Mouse (Mus musculus) intestine, embryonic 16.5 days (tissue): ENCODE results near the gene Ntrk2. TPM values are rescaled to one million over a fixed set of nuclear protein-coding genes. Genes with fewer than 3 reads are reported as not detected.

Experiments
- ATAC-seq: fragments of 200-750 bp; cut with Nextera tagmentation; 2 replicates; pipeline ENCODE4 v1.8.0; 2017; ENCODE audit warnings: moderate TSS enrichment, moderate library complexity
- H3K27ac ChIP-seq: fragments of 300-500 bp; sonication (generic); 2 replicates; pipeline ENCODE4 v1.5.1; 2014; ENCODE audit warnings: mild to moderate bottlenecking, low read length
- H3K27me3 ChIP-seq: fragments of 300-500 bp; sonication (generic); replicated peaks from 2 replicates; pipeline ENCODE4 v1.6.1; 2014; ENCODE audit warnings: low read length, control low read depth, mixed read lengths; ENCODE audit not compliant: control insufficient read depth, insufficient read depth
- H3K36me3 ChIP-seq: fragments of 300-500 bp; sonication (generic); 2 replicates; pipeline ENCODE4 v1.6.1; 2014; ENCODE audit warnings: low read length, control low read depth; ENCODE audit not compliant: control insufficient read depth, insufficient read depth
- H3K4me1 ChIP-seq: fragments of 300-500 bp; sonication (generic); 2 replicates; pipeline ENCODE4 v1.6.1; 2014; ENCODE audit warnings: low read length, control low read depth, mixed read lengths; ENCODE audit not compliant: control insufficient read depth, insufficient read depth
- H3K4me2 ChIP-seq: fragments of 300-500 bp; sonication (generic); 2 replicates; pipeline ENCODE4 v1.6.1; 2014; ENCODE audit warnings: low read depth, low read length, control low read depth
- H3K4me3 ChIP-seq: fragments of 300-500 bp; sonication (generic); 2 replicates; pipeline ENCODE4 v1.5.1; 2014; ENCODE audit warnings: mild to moderate bottlenecking, low read length
- H3K9ac ChIP-seq: fragments of 300-500 bp; sonication (generic); 2 replicates; pipeline ENCODE4 v1.6.1; 2014; ENCODE audit warnings: low read depth, low read length
- H3K9me3 ChIP-seq: fragments of 300-500 bp; sonication (generic); 2 replicates; pipeline ENCODE4 v1.6.1; 2016; ENCODE audit warnings: low read length, control low read depth; ENCODE audit not compliant: control insufficient read depth
- WGBS: fragments of 180-500 bp; shearing (Covaris S2); extraction: QIAGEN DNeasy Blood & Tissue Kit; methylation state at CpG from one replicate; pipeline ENCODE4 v1.1.7; 2014; 5-methylcytosine and 5-hydroxymethylcytosine counted together
- polyA plus RNA-seq: library from polyadenylated mRNA; unstranded; fragments of >200 nt; fragmentation: Nextera tagmentation; extraction: Ambion mirVana; gene quantifications from 2 replicates; pipeline ENCODE4 v1.2.1, GENCODE M21; 2015

The Ntrk2 gene
- polyA plus RNA-seq, 1 experiment from 2014 or later: 0.87 TPM

DNA sequence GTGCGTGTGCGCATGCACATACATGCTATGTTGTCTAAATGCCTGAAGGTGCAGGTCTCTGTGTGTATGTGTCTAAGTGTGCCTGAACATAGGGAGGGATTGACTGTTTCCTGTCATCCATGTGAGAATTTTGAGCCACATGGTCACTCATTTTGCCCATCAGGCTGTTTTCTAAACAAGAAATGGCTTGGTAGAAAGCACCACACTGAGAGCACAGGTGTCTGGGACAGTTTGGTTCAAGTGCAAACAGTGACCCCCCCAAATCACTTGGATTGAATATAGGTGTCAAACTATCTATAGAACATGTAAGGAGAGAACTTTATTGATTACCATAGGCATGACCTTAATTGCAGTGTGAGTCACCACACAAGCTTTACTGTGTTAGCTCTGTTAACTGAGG is 110.0 kb downstream of the Ntrk2 start:
- 96% methylated on average over 2 of the region's 2 CpGs for WGBS
- Histone ChIP-seq H3K36me3 (no peaks in the 10 kb centered on the region), H3K27me3 (no peaks in the 10 kb centered on the region), H3K9me3 (no peaks in the 10 kb centered on the region), H3K4me1 (no peaks in the 10 kb centered on the region), H3K4me2 (no peak overlapping the region), H3K4me3 (no peak overlapping the region), H3K27ac (no peak overlapping the region), H3K9ac (no peak overlapping the region)
- no peak for ATAC-seq

DNA sequence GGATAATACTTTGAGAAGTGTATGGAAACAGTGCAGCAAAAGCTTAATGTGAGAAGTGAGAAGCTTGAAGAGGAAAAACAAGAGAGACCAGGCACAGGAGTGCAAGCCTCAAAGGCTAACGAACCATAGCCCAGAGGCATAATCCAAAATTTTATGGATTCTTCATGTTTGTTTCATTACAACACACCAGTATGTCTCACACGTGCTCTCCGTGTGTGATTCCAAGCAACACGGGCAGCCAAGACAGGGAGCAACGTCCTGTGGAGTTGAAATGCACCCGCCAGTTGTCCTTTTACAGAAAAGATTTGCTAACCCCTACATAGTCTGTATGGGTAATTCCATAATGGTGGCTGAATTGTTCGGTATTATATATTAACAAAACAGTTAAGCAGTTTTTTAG is 113.9 kb downstream of the Ntrk2 start:
- Histone ChIP-seq H3K27me3 (no peaks in the 10 kb centered on the region), H3K4me3 (no peak overlapping the region), H3K4me2 (no peak overlapping the region), H3K4me1 (no peaks in the 10 kb centered on the region), H3K36me3 (no peaks in the 10 kb centered on the region), H3K27ac (no peak overlapping the region), H3K9me3 (no peaks in the 10 kb centered on the region), H3K9ac (no peak overlapping the region)
- ATAC-seq: no peak
- WGBS: 91% methylated on average over 7 of the region's 7 CpGs

DNA sequence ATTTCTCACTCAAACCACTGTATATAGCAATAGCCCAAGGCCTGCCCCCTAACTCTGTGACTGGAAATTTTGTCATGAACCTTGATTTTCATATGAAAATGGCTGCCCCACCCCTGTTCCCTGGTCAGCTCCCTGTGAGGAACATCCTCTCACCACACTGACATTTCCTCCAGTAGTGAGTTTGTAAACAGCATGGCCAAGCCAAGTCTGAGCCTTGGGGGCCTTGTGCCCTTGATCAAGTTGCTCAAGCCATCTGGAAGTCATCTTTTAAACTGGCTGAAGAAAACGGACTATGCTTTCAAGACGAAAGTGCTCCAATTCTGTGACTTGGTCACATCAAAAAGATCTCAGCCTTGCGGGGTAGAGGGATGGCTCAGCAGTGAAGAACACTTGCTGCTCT is 114.9 kb downstream of the Ntrk2 start:
- no peak for ATAC-seq
- WGBS: 81% methylated on average over 3 of the region's 3 CpGs
- H3K4me3 ChIP-seq: no peak overlapping the region
- H3K27ac ChIP-seq: no peak overlapping the region
- H3K4me1 ChIP-seq: no peaks in the 10 kb centered on the region
- H3K27me3 ChIP-seq: no peaks in the 10 kb centered on the region
- H3K9me3 ChIP-seq: no peaks in the 10 kb centered on the region
- H3K4me2 ChIP-seq: no peak overlapping the region
- no peaks in the 10 kb centered on the region for H3K36me3 ChIP-seq
- no peak overlapping the region for H3K9ac ChIP-seq

DNA sequence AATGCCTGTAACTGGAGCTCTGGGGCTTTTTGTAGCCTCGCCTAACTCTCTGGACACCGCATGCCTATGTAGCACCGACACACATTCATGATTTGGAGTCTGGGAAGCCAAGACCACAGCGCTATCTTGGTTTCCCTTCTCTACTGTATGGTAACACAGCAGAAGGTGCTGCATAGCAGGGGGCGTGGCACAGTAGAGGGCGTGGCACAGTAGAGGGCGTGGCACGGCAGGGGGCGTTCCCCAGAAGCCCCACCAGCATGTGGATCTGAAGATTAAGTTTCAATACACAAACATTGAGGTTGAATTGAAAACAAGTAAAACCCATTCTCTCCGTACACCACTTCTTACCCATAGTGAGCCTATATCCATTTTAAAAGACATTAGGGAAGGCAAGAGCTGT is 115.3 kb downstream of the Ntrk2 start:
- H3K4me1 ChIP-seq: no peaks in the 10 kb centered on the region
- H3K4me3 ChIP-seq: no peak overlapping the region
- no peaks in the 10 kb centered on the region for H3K9me3 ChIP-seq
- H3K36me3 ChIP-seq: no peaks in the 10 kb centered on the region
- H3K27me3 ChIP-seq: no peaks in the 10 kb centered on the region
- no peak overlapping the region for H3K27ac ChIP-seq
- ATAC-seq: no peak
- no peak overlapping the region for H3K9ac ChIP-seq
- WGBS: 86% methylated on average over 10 of the region's 10 CpGs
- no peak overlapping the region for H3K4me2 ChIP-seq

DNA sequence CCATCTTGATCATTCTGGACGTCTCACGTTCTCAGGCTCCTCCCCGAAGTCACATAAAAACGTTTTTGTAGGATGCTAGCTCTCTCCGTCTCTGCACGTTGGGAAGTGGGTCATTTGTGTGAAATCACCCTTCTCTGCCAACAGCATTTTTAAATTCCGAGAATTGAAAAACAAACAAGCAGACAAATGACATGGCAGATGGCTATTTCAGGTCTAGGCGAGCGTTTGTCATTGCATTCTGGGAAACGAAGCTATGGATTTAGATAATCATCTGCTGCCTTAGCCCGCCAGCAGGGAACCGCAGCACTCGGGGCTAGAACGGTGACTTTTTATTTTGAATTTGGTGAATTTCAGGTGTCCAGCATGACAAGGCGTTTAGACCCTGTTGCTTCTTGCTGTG is 115.8 kb downstream of the Ntrk2 start:
- 83% methylated on average over 15 of the region's 15 CpGs for WGBS
- Histone ChIP-seq H3K9me3 (no peaks in the 10 kb centered on the region), H3K4me1 (no peaks in the 10 kb centered on the region), H3K27me3 (no peaks in the 10 kb centered on the region), H3K9ac (no peak overlapping the region), H3K4me2 (no peak overlapping the region), H3K27ac (no peak overlapping the region), H3K4me3 (no peak overlapping the region), H3K36me3 (no peaks in the 10 kb centered on the region)
- no peak for ATAC-seq

DNA sequence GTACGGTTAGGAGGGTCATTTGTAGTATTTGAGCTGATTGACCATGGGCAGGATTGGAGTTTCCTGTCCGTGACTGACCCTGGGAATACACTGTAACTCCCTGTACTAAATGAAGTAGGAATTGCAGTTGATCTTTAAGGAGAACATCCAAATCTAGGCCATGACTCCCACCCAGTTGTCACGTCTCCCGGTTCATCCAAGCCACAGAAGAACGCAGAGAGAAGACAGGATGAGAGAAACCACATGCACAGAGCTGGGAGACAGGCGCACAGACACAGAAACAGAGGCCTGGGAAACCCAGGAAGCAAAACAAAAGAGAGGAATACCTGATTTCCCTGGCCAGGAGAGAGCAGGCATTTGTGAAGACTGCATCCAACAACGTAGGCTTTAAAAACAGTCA is 117.1 kb downstream of the Ntrk2 start:
- H3K4me1 ChIP-seq: no peaks in the 10 kb centered on the region
- H3K9ac ChIP-seq: no peak overlapping the region
- H3K27me3 ChIP-seq: no peaks in the 10 kb centered on the region
- no peaks in the 10 kb centered on the region for H3K9me3 ChIP-seq
- no peaks in the 10 kb centered on the region for H3K36me3 ChIP-seq
- no peak overlapping the region for H3K4me2 ChIP-seq
- ATAC-seq: no peak
- H3K27ac ChIP-seq: no peak overlapping the region
- no peak overlapping the region for H3K4me3 ChIP-seq
- WGBS: 79% methylated on average over 7 of the region's 7 CpGs

DNA sequence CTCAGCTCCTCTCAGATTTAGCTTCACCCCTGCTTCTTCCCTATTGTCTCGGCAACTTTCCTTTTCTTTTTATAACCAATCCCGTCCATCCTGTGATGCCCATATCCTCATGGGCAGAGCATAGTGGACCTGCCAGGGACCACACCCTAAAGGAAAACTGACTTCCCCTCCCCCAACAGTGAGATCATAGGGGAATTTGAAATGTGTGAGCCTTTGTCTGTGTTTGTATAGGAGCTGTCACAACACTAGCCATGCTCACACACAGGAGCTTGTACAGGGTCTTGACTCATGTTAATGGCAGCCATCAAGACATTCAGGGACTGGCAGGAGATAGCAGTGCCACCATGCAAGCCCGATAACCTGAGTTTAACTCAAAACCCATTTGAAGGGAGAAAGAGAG is 118.1 kb downstream of the Ntrk2 start:
- no peak overlapping the region for H3K27ac ChIP-seq
- WGBS: 63% methylated on average over 3 of the region's 3 CpGs
- H3K4me2 ChIP-seq: no peak overlapping the region
- no peak for ATAC-seq
- no peaks in the 10 kb centered on the region for H3K27me3 ChIP-seq
- H3K4me1 ChIP-seq: no peaks in the 10 kb centered on the region
- no peaks in the 10 kb centered on the region for H3K36me3 ChIP-seq
- no peaks in the 10 kb centered on the region for H3K9me3 ChIP-seq
- H3K4me3 ChIP-seq: no peak overlapping the region
- H3K9ac ChIP-seq: no peak overlapping the region

DNA sequence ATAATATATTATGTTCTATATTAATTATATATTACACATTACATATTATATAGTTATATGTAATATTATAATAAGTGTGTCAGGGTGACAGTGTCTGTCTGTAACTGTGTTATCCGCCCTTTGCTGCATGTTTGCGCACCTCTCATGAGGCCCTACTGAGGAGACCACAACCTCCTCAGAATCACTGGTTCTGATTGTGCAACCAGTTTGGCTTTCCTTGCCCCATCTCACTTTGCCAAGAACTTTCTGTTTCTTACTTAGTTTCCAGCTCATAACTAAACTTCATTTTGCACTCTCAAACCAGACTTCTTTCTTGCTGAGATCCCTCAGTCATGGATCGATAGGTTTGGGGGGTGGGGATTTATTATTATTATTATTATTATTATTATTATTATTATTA is 120.8 kb downstream of the Ntrk2 start:
- no peak overlapping the region for H3K4me2 ChIP-seq
- WGBS: 93% methylated on average over 3 of the region's 3 CpGs
- no peak for ATAC-seq
- no peaks in the 10 kb centered on the region for H3K4me1 ChIP-seq
- H3K27me3 ChIP-seq: no peaks in the 10 kb centered on the region
- H3K36me3 ChIP-seq: no peaks in the 10 kb centered on the region
- H3K9ac ChIP-seq: no peak overlapping the region
- no peaks in the 10 kb centered on the region for H3K9me3 ChIP-seq
- no peak overlapping the region for H3K4me3 ChIP-seq
- H3K27ac ChIP-seq: no peak overlapping the region

DNA sequence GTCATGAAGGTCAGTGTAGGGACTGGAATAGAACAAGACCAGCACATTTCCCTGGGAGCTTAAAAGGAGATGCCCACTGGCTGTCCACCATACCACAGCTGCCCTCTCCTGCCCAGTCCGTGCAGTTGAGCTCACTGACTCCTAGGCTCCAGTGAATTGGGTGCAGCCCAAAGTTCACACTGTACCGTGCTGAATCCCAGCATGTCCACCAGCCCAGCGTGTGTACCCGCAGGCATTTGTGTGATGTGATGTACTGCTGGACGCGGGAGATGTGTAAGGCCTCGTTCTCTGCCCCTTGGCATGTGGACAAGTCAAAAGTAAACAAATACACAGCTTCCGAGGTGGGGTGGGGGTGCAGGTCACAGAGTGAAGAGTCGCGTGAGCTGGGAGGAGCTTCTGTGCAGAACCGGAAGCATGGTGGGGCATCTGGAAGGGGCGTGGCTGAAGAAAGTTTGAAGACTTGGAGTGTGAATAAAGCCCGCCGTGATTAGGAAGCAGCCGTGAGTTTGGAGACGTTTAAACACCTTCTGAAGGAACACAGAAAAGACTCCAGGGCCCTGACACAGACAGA is 121.4 kb downstream of the Ntrk2 start:
- Histone ChIP-seq H3K4me1 (no peaks in the 10 kb centered on the region), H3K9me3 (no peaks in the 10 kb centered on the region), H3K27ac (no peak overlapping the region), H3K27me3 (no peaks in the 10 kb centered on the region), H3K4me2 (no peak overlapping the region), H3K4me3 (no peak overlapping the region), H3K36me3 (no peaks in the 10 kb centered on the region), H3K9ac (no peak overlapping the region)
- 70% methylated on average over 16 of the region's 16 CpGs for WGBS
- no peak for ATAC-seq

DNA sequence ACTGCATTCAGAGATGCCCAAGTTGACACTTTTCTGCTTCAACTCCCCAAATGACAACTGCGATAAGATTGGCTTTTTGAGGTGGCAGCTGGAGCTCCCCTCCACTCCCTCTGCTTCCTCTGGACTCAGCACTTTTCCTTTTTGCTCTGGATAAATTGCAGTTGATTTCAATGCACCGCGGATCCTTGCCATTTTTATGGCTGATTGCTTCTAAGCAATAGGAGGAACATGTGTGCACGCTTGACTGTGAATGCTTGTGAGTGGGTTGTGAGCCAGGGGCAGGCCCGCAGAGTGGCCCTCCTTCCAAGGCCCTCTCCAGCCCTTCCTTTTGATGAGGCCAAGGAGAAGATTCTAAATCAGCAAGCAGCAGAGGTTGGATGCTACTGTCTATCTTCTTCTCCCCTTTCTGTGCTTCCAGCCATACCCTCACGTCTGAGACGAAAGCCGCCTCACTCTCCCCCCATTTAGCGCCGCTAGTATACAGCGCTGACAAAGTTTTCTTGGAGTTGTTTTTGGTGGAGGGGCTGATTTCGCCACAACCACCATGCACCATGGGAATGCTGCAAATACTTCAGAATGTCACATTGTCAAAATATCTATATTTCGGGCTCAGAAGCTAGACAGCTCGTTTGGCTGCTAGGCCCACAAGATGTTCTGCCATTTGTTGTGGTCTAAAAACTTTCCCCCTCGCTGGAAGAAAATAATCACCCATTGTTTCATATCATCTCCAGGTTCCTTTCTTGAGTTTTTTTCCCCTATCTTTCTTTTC is 122.5 kb downstream of the Ntrk2 start:
- 82% methylated on average over 15 of the region's 15 CpGs for WGBS
- no peaks in the 10 kb centered on the region for H3K4me1 ChIP-seq
- H3K4me2 ChIP-seq: no peak overlapping the region
- no peaks in the 10 kb centered on the region for H3K9me3 ChIP-seq
- no peak overlapping the region for H3K9ac ChIP-seq
- H3K4me3 ChIP-seq: no peak overlapping the region
- H3K27me3 ChIP-seq: no peaks in the 10 kb centered on the region
- no peaks in the 10 kb centered on the region for H3K36me3 ChIP-seq
- H3K27ac ChIP-seq: no peak overlapping the region
- ATAC-seq: no peak
